Mouse (Mus musculus): ENCODE results near the gene Cox19. TPM values are rescaled to one million over a fixed set of nuclear protein-coding genes. Genes with fewer than 3 reads are reported as not detected.

Gene Cox19
- polyA plus RNA-seq (2011; ENCODE audit: insufficient read length, low read depth, missing spikeins): 46.7 and 52.2 TPM in 2 replicates

- H3K27ac ChIP-seq (ENCODE audit: insufficient read depth, low read length): no peak within 1 kb of the TSS
- TF ChIP-seq POLR2A (IDR thresholded peaks at IDR 0.05; ENCODE audit: low read depth, low read length) (no peak), CTCF (IDR thresholded peaks at IDR 0.05; ENCODE audit: borderline replicate concordance, insufficient read depth, low read length) (no peak)
- H3K4me1 ChIP-seq (ENCODE audit: control insufficient read depth, insufficient read depth, low read length): no peaks in the 10 kb centered on the region
- H3K4me3 ChIP-seq (ENCODE audit: insufficient read depth, low read length): no peak within 1 kb of the TSS
These were observed at the start of gene Cox19 for GRCm38 (mm10) chr5:139351134-139351533. Gene Cox19, minus strand, starts transcription at chr5:139351418.

GRCm38 (mm10) chr5:139399991-139400390 lies 48.8 kb upstream of the Cox19 start:
- no peak for TF ChIP-seq CTCF (IDR thresholded peaks at IDR 0.05; ENCODE audit: borderline replicate concordance, insufficient read depth, low read length)
- no peak for TF ChIP-seq POLR2A (IDR thresholded peaks at IDR 0.05; ENCODE audit: low read depth, low read length)
- H3K4me1 ChIP-seq (ENCODE audit: control insufficient read depth, insufficient read depth, low read length): no peaks in the 10 kb centered on the region
- no peak overlapping the region for H3K4me3 ChIP-seq (ENCODE audit: insufficient read depth, low read length)
- no peak overlapping the region for H3K27ac ChIP-seq (ENCODE audit: insufficient read depth, low read length)

DNA sequence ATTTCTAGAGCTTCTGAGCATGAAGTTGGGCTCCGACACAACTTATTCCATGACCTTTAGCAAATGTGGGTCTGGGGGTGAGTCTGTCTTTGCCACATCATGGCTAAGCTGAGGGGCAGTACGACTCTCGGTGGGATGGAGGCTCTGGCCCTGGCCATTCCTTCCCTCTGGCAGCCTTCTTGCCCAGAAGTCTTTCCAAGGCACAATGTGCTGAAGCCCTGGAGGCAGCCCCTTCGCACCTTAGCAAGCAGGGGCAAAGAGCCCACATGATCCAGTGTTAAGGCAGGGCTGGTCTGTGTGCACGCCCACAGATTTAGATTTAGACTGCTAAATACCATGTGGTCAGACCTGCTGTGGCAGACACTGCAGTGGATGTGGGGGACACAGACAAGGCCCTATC lies 47.6 kb upstream of the Cox19 start:
- Histone ChIP-seq H3K27ac (ENCODE audit: insufficient read depth, low read length) (no peak overlapping the region), H3K4me1 (ENCODE audit: control insufficient read depth, insufficient read depth, low read length) (no peaks in the 10 kb centered on the region), H3K4me3 (ENCODE audit: insufficient read depth, low read length) (no peak overlapping the region)
- TF ChIP-seq CTCF (IDR thresholded peaks at IDR 0.05; ENCODE audit: borderline replicate concordance, insufficient read depth, low read length) (no peak), POLR2A (IDR thresholded peaks at IDR 0.05; ENCODE audit: low read depth, low read length) (no peak)

- Histone ChIP-seq H3K4me1 (ENCODE audit: control insufficient read depth, insufficient read depth, low read length) (no peaks in the 10 kb centered on the region), H3K4me3 (ENCODE audit: insufficient read depth, low read length) (no peak overlapping the region), H3K27ac (ENCODE audit: insufficient read depth, low read length) (no peak overlapping the region)
- no peak for TF ChIP-seq POLR2A (IDR thresholded peaks at IDR 0.05; ENCODE audit: low read depth, low read length)
- peak; percentile 49 for TF ChIP-seq CTCF (IDR thresholded peaks at IDR 0.05; ENCODE audit: borderline replicate concordance, insufficient read depth, low read length)
These were observed 46.9 kb upstream of the Cox19 start for GRCm38 (mm10) chr5:139397959-139398753.

DNA sequence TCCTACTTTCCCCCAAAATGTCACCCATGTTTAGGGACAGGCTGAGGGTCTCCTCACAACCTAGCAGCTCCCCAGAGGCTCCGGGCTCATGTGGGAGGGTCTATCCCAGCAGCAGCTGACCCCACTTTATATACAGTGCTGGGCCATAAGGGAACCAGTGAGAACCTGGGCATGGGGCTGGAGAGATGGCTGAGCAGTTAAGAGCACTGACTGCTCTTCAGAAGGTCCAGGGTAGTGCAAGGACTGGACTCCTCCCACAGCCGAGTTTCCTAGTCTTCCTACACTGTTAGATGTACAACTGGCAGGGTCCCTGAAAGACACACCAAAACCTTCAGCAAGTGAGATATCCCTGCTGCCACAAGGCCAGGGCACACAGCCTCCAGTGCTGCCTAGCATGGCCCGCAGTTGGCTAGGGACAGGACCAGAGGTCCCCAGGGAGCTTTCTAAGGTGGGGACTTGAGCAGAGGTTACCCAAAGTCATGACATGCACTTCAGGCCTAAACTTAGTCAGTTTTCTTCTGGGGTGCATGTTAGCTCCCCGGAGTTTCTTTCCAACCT lies 46.2 kb upstream of the Cox19 start:
- no peak overlapping the region for H3K27ac ChIP-seq (ENCODE audit: insufficient read depth, low read length)
- no peak overlapping the region for H3K4me3 ChIP-seq (ENCODE audit: insufficient read depth, low read length)
- no peaks in the 10 kb centered on the region for H3K4me1 ChIP-seq (ENCODE audit: control insufficient read depth, insufficient read depth, low read length)
- TF ChIP-seq CTCF (IDR thresholded peaks at IDR 0.05; ENCODE audit: borderline replicate concordance, insufficient read depth, low read length) (no peak), POLR2A (IDR thresholded peaks at IDR 0.05; ENCODE audit: low read depth, low read length) (no peak)

- Histone ChIP-seq H3K4me3 (ENCODE audit: insufficient read depth, low read length) (no peak overlapping the region), H3K27ac (ENCODE audit: insufficient read depth, low read length) (no peak overlapping the region), H3K4me1 (ENCODE audit: control insufficient read depth, insufficient read depth, low read length) (no peaks in the 10 kb centered on the region)
- TF ChIP-seq CTCF (IDR thresholded peaks at IDR 0.05; ENCODE audit: borderline replicate concordance, insufficient read depth, low read length) (no peak), POLR2A (IDR thresholded peaks at IDR 0.05; ENCODE audit: low read depth, low read length) (no peak)
These were observed 44.3 kb upstream of the Cox19 start for GRCm38 (mm10) chr5:139395528-139395927.

- TF ChIP-seq CTCF (IDR thresholded peaks at IDR 0.05; ENCODE audit: borderline replicate concordance, insufficient read depth, low read length): no peak
- TF ChIP-seq POLR2A (IDR thresholded peaks at IDR 0.05; ENCODE audit: low read depth, low read length): no peak
- Histone ChIP-seq H3K4me3 (ENCODE audit: insufficient read depth, low read length) (no peak overlapping the region), H3K4me1 (ENCODE audit: control insufficient read depth, insufficient read depth, low read length) (no peaks in the 10 kb centered on the region), H3K27ac (ENCODE audit: insufficient read depth, low read length) (no peak overlapping the region)
These were observed 43.2 kb upstream of the Cox19 start for GRCm38 (mm10) chr5:139394399-139394798.

DNA sequence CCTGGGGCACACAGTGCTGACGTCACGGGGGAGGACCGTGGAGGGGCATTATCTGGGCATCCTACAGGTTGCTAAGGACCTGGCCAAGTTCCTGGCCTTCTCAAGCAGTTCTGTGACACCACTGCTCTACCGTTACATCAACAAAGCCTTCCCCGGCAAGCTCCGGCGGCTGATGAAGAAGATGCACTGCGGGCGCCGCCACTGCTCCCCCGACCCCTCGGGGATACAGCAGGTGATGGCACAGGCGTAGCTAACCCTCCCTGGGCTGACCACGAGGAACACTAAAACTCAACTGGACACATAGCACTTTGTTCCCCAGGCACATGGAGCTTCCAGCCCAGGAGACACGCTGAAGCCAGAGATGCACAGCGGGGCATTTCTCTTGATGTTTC lies 42.0 kb upstream of the Cox19 start:
- TF ChIP-seq CTCF (IDR thresholded peaks at IDR 0.05; ENCODE audit: borderline replicate concordance, insufficient read depth, low read length) (no peak), POLR2A (IDR thresholded peaks at IDR 0.05; ENCODE audit: low read depth, low read length) (no peak)
- Histone ChIP-seq H3K4me1 (ENCODE audit: control insufficient read depth, insufficient read depth, low read length) (no peaks in the 10 kb centered on the region), H3K27ac (ENCODE audit: insufficient read depth, low read length) (no peak overlapping the region), H3K4me3 (ENCODE audit: insufficient read depth, low read length) (no peak overlapping the region)

DNA sequence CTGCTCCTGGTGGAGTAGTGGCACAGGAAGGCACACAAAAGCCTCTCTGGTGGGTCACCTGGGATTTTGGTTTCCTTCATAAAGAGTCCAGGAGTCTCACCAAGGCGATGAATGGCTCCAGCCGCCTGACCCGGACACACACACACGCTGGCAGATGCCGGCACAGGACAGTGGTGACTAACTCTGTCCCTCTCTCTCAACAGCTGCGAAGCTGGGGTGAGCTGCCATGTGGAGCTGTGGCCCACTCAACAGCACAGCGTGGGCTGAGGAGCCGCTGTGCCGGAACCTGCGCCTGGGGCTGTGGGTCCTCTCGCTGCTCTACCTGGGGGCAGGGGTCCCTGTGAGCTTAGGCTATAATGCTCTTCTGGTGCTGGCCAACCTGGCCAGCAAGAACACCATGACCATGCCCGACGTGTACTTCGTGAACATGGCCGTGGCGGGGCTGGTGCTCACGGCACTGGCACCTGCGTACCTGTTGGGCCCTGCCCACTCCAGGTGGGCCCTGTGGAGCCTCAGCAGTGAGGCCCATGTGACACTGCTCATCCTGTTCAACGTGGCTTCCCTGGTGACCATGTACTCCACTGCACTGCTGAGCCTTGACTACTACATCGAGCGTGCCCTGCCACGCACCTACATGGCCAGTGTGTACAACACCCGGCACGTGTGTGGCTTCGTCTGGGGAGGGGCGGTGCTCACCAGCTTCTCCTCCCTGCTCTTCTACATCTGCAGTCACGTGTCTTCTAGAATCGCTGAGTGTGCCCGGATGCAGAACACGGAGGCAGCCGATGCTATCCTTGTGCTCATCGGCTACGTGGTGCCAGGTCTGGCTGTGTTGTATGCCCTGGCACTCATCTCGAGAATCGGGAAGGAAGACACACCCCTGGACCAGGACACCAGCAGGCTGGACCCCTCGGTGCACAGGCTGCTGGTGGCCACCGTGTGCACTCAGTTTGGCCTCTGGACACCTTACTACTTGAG lies 41.3 kb upstream of the Cox19 start:
- Histone ChIP-seq H3K4me1 (ENCODE audit: control insufficient read depth, insufficient read depth, low read length) (no peaks in the 10 kb centered on the region), H3K4me3 (ENCODE audit: insufficient read depth, low read length) (no peak overlapping the region), H3K27ac (ENCODE audit: insufficient read depth, low read length) (no peak overlapping the region)
- TF ChIP-seq POLR2A (IDR thresholded peaks at IDR 0.05; ENCODE audit: low read depth, low read length) (no peak), CTCF (IDR thresholded peaks at IDR 0.05; ENCODE audit: borderline replicate concordance, insufficient read depth, low read length) (no peak)
